Mouse (Mus musculus) CD4-positive helper T cell, adult 2 months (primary cell): ENCODE measurements around the gene Ssr3.
"Not testable (repeated sequence)": the region's sequence is repeated elsewhere in the genome, so short reads cannot be mapped to it uniquely, and the experiment has no call there.

ENCODE experiments used
- DNase-seq: peaks from one replicate; pipeline ENCODE4 v3.0.0-alpha.2; 2012; ENCODE audit warnings: low read depth, missing footprints, low spot score

The Ssr3 gene

GRCm38 (mm10) chr3:65392421-65392817, at the start of gene Ssr3:
TSS of gene Ssr3 (minus strand) at chr3:65392623.
- peak; percentile 97 for DNase-seq

GRCm38 (mm10) chr3:65441586-65442111, 49.2 kb upstream of the Ssr3 start:
- no peak for DNase-seq

- DNase-seq, result no peak
These were observed 46.2 kb upstream of the Ssr3 start for GRCm38 (mm10) chr3:65438511-65439228.

GRCm38 (mm10) chr3:65435812-65436211, 43.4 kb upstream of the Ssr3 start:
- no peak for DNase-seq

GRCm38 (mm10) chr3:65435101-65435571, 42.7 kb upstream of the Ssr3 start:
- peak; percentile 34 for DNase-seq

- DNase-seq, result no peak
These were observed 39.8 kb upstream of the Ssr3 start for GRCm38 (mm10) chr3:65432236-65432635.

GRCm38 (mm10) chr3:65419706-65420105, 27.3 kb upstream of the Ssr3 start:
- DNase-seq, result no peak

GRCm38 (mm10) chr3:65417913-65418594, 25.6 kb upstream of the Ssr3 start:
- DNase-seq, result no peak

GRCm38 (mm10) chr3:65416571-65416970, 24.1 kb upstream of the Ssr3 start:
- no peak for DNase-seq

- DNase-seq, result no peak
These were observed 15.5 kb upstream of the Ssr3 start for GRCm38 (mm10) chr3:65407891-65408290.

GRCm38 (mm10) chr3:65405781-65406180, 13.4 kb upstream of the Ssr3 start:
- no peak for DNase-seq

- no peak for DNase-seq
These were observed 5.1 kb upstream of the Ssr3 start for GRCm38 (mm10) chr3:65397566-65397965.

- no peak for DNase-seq
These were observed 4.5 kb upstream of the Ssr3 start for GRCm38 (mm10) chr3:65396835-65397504.

- DNase-seq, result not testable (repeated sequence)
These were observed 2.7 kb upstream of the Ssr3 start for GRCm38 (mm10) chr3:65395111-65395510.

- no peak for DNase-seq
These were observed 521 bp downstream of the Ssr3 start for GRCm38 (mm10) chr3:65391784-65392420.

GRCm38 (mm10) chr3:65391222-65391783, 1.1 kb downstream of the Ssr3 start:
- no peak for DNase-seq

GRCm38 (mm10) chr3:65385771-65386170, 6.7 kb downstream of the Ssr3 start:
- DNase-seq, result no peak

- DNase-seq, result no peak
These were observed 8.0 kb downstream of the Ssr3 start for GRCm38 (mm10) chr3:65384431-65384830.

GRCm38 (mm10) chr3:65381094-65381493, 11.3 kb downstream of the Ssr3 start:
- DNase-seq, result no peak

GRCm38 (mm10) chr3:65379884-65380539, 12.4 kb downstream of the Ssr3 start:
- peak; percentile 35 for DNase-seq

GRCm38 (mm10) chr3:65378724-65379123, 13.7 kb downstream of the Ssr3 start:
- DNase-seq, result no peak
